Mouse (Mus musculus) embryonic facial prominence, embryonic 15.5 days (tissue): ENCODE results near the gene Uba3. TPM values are rescaled to one million over a fixed set of nuclear protein-coding genes. Genes with fewer than 3 reads are reported as not detected.

ENCODE experiments used
- ATAC-seq: fragments of 200-750 bp; cut with Nextera tagmentation; 2 replicates; pipeline ENCODE4 v1.8.0; 2017; ENCODE audit warnings: low read depth, moderate TSS enrichment; ENCODE audit not compliant: insufficient number of reproducible peaks, low FRiP score, low TSS enrichment
- H3K27ac ChIP-seq: fragments of 300-500 bp; sonication (generic); replicated peaks from 2 replicates; pipeline ENCODE4 v1.5.1; 2015; ENCODE audit warnings: mild to moderate bottlenecking, inconsistent platforms
- H3K27me3 ChIP-seq: fragments of 300-500 bp; sonication (generic); 2 replicates; pipeline ENCODE4 v1.6.1; 2015; ENCODE audit warnings: inconsistent platforms
- H3K36me3 ChIP-seq: fragments of 300-500 bp; sonication (generic); 2 replicates; pipeline ENCODE4 v1.6.1; 2015; ENCODE audit warnings: mild to moderate bottlenecking, inconsistent platforms
- H3K4me1 ChIP-seq: fragments of 300-500 bp; sonication (generic); 2 replicates; pipeline ENCODE4 v1.6.1; 2015; ENCODE audit warnings: inconsistent platforms
- H3K4me2 ChIP-seq: fragments of 300-500 bp; sonication (generic); replicated peaks from 2 replicates; pipeline ENCODE4 v1.6.1; 2015; ENCODE audit warnings: mild to moderate bottlenecking, inconsistent platforms
- H3K4me3 ChIP-seq: fragments of 300-500 bp; sonication (generic); replicated peaks from 2 replicates; pipeline ENCODE4 v1.5.1; 2015; ENCODE audit warnings: mild to moderate bottlenecking, inconsistent platforms
- H3K9ac ChIP-seq: fragments of 300-500 bp; sonication (generic); 2 replicates; pipeline ENCODE4 v1.6.1; 2015; ENCODE audit warnings: inconsistent platforms
- H3K9me3 ChIP-seq: fragments of 300-500 bp; sonication (generic); replicated peaks from 2 replicates; pipeline ENCODE4 v1.6.1; 2016; ENCODE audit warnings: inconsistent platforms
- WGBS: fragments of 180-500 bp; shearing (Covaris S2); methylation state at CpG from one replicate; pipeline ENCODE4 v1.1.7; 2015; 5-methylcytosine and 5-hydroxymethylcytosine counted together
- polyA plus RNA-seq: library from polyadenylated mRNA; unstranded; fragments of >200 nt; fragmentation: Nextera tagmentation; extraction: Ambion mirVana; gene quantifications from 2 replicates; pipeline ENCODE4 v1.2.1, GENCODE M21; 2015

Gene Uba3
- polyA plus RNA-seq, 1 experiment from 2014 or later: 76.9 TPM

- 6% methylated on average over 32 of the region's 32 CpGs for WGBS
- Histone ChIP-seq H3K9ac (peak within 1 kb of the TSS; percentile 64), H3K4me3 (peak within 1 kb of the TSS; percentile 64), H3K27me3 (no peaks in the 10 kb centered on the region), H3K36me3 (no peaks in the 10 kb centered on the region), H3K4me1 (peaks cover 16% of the 10 kb centered on the region), H3K4me2 (peak within 1 kb of the TSS; percentile 78), H3K9me3 (no peaks in the 10 kb centered on the region), H3K27ac (peak within 1 kb of the TSS; percentile 73)
- ATAC-seq: peak; percentile 80
Observed at GRCm38 (mm10) chr6:97210191-97210961, 4.9 kb upstream of the Uba3 start, which contains the start of gene Arl6ip5. Gene Arl6ip5, plus strand, starts transcription at chr6:97210689.

- Histone ChIP-seq H3K4me3 (no peak overlapping the region), H3K9ac (no peak overlapping the region), H3K27ac (no peak overlapping the region), H3K27me3 (no peaks in the 10 kb centered on the region), H3K4me1 (peaks cover 16% of the 10 kb centered on the region), H3K9me3 (no peaks in the 10 kb centered on the region), H3K36me3 (no peaks in the 10 kb centered on the region), H3K4me2 (no peak overlapping the region)
- 79% methylated on average over 4 of the region's 4 CpGs for WGBS
- no peak for ATAC-seq
Observed at GRCm38 (mm10) chr6:97209751-97210150, 4.3 kb upstream of the Uba3 start.

GRCm38 (mm10) chr6:97209201-97209600 lies 3.8 kb upstream of the Uba3 start:
- H3K4me3 ChIP-seq: no peak overlapping the region

GRCm38 (mm10) chr6:97208406-97208805 lies 3.0 kb upstream of the Uba3 start:
- no peak for ATAC-seq
- H3K9ac ChIP-seq: no peak overlapping the region
- 25% methylated on average over 3 of the region's 3 CpGs for WGBS
- peaks cover 23% of the 10 kb centered on the region for H3K4me1 ChIP-seq
- no peak overlapping the region for H3K4me2 ChIP-seq
- no peaks in the 10 kb centered on the region for H3K36me3 ChIP-seq
- H3K4me3 ChIP-seq: no peak overlapping the region
- H3K27me3 ChIP-seq: no peaks in the 10 kb centered on the region
- H3K27ac ChIP-seq: peak overlapping the region; percentile 31; the same call in 1 of the 2 replicates
- H3K9me3 ChIP-seq: no peaks in the 10 kb centered on the region

More at GRCm38 (mm10) chr6:97209201-97209600, 3.8 kb upstream of the Uba3 start:
- Histone ChIP-seq H3K27me3 (no peaks in the 10 kb centered on the region), H3K4me2 (no peak overlapping the region), H3K9ac (no peak overlapping the region), H3K9me3 (no peaks in the 10 kb centered on the region), H3K36me3 (no peaks in the 10 kb centered on the region), H3K4me1 (peaks cover 21% of the 10 kb centered on the region), H3K27ac (no peak overlapping the region)
- WGBS: 47% methylated on average over 3 of the region's 3 CpGs
- no peak for ATAC-seq

GRCm38 (mm10) chr6:97207085-97207484 lies 1.6 kb upstream of the Uba3 start:
- H3K36me3 ChIP-seq: no peaks in the 10 kb centered on the region
- WGBS: 62% methylated on average over 4 of the region's 4 CpGs

GRCm38 (mm10) chr6:97204952-97205351 lies 495 bp downstream of the Uba3 start:
- WGBS: under 1% methylated on average over 16 of the region's 16 CpGs
- H3K36me3 ChIP-seq: 0 out of 2 replicates have a peak, but pooled peaks cover 3% of the 10 kb centered on the region

More at GRCm38 (mm10) chr6:97207085-97207484, 1.6 kb upstream of the Uba3 start:
- Histone ChIP-seq H3K4me1 (peaks cover 19% of the 10 kb centered on the region), H3K4me2 (no peak overlapping the region), H3K27me3 (no peaks in the 10 kb centered on the region), H3K4me3 (no peak overlapping the region), H3K9ac (no peak overlapping the region), H3K27ac (no peak overlapping the region), H3K9me3 (no peaks in the 10 kb centered on the region)
- no peak for ATAC-seq

GRCm38 (mm10) chr6:97204252-97204869 lies 1.1 kb downstream of the Uba3 start:
- H3K9me3 ChIP-seq: no peaks in the 10 kb centered on the region
- 9% methylated on average over 9 of the region's 9 CpGs for WGBS
- no peak for ATAC-seq
- peak overlapping the region; percentile 80 for H3K4me3 ChIP-seq
- H3K36me3 ChIP-seq: 0 out of 2 replicates have a peak, but pooled peaks cover 3% of the 10 kb centered on the region
- H3K4me1 ChIP-seq: peaks cover 11% of the 10 kb centered on the region
- peak overlapping the region; percentile 89 for H3K27ac ChIP-seq
- no peaks in the 10 kb centered on the region for H3K27me3 ChIP-seq
- H3K9ac ChIP-seq: peak overlapping the region; percentile 96; the same call in 1 of the 2 replicates
- peak overlapping the region; percentile 59 for H3K4me2 ChIP-seq

More at GRCm38 (mm10) chr6:97204952-97205351, 495 bp downstream of the Uba3 start:
- Histone ChIP-seq H3K4me2 (peak overlapping the region; percentile 59), H3K27me3 (no peaks in the 10 kb centered on the region), H3K4me1 (peaks cover 11% of the 10 kb centered on the region), H3K9me3 (no peaks in the 10 kb centered on the region), H3K27ac (peak overlapping the region; percentile 89), H3K9ac (peak overlapping the region; percentile 96), H3K4me3 (peak overlapping the region; percentile 80)
- 0 out of 2 replicates have a peak, but pooled peaks have one; percentile 13 for ATAC-seq

- no peaks in the 10 kb centered on the region for H3K9me3 ChIP-seq
- 91% methylated on average over 3 of the region's 3 CpGs for WGBS
Observed at GRCm38 (mm10) chr6:97202477-97202876, 3.0 kb downstream of the Uba3 start.

GRCm38 (mm10) chr6:97200437-97200836 lies 5.0 kb downstream of the Uba3 start:
- Histone ChIP-seq H3K4me1 (peaks cover 11% of the 10 kb centered on the region), H3K27ac (no peak overlapping the region), H3K9me3 (no peaks in the 10 kb centered on the region), H3K36me3 (peaks cover 27% of the 10 kb centered on the region), H3K9ac (no peak overlapping the region), H3K4me2 (no peak overlapping the region), H3K27me3 (no peaks in the 10 kb centered on the region), H3K4me3 (no peak overlapping the region)
- 31% methylated on average over 3 of the region's 3 CpGs for WGBS
- no peak for ATAC-seq

More at GRCm38 (mm10) chr6:97202477-97202876, 3.0 kb downstream of the Uba3 start:
- Histone ChIP-seq H3K36me3 (peaks cover 8% of the 10 kb centered on the region), H3K4me3 (no peak overlapping the region), H3K4me1 (peaks cover 11% of the 10 kb centered on the region), H3K9ac (no peak overlapping the region), H3K4me2 (no peak overlapping the region), H3K27me3 (no peaks in the 10 kb centered on the region), H3K27ac (no peak overlapping the region)
- no peak for ATAC-seq

GRCm38 (mm10) chr6:97179367-97179828 lies 26.0 kb downstream of the Uba3 start:
- Histone ChIP-seq H3K27ac (peak overlapping the region; percentile 94), H3K4me3 (peak overlapping the region; percentile 87), H3K9me3 (no peaks in the 10 kb centered on the region), H3K27me3 (no peaks in the 10 kb centered on the region), H3K9ac (peak overlapping the region; percentile 77), H3K4me1 (peaks cover 15% of the 10 kb centered on the region), H3K4me2 (peak overlapping the region; percentile 69), H3K36me3 (peaks cover 14% of the 10 kb centered on the region)
- peak; percentile 18 for ATAC-seq
- WGBS: 10% methylated on average over 11 of the region's 11 CpGs
